Mouse (Mus musculus) intestine, postnatal 0 days (tissue): ENCODE results near the gene Mrpl16. TPM values are rescaled to one million over a fixed set of nuclear protein-coding genes. Genes with fewer than 3 reads are reported as not detected.

Experiments
- ATAC-seq: fragments of 200-750 bp; cut with Nextera tagmentation; 2 replicates; pipeline ENCODE4 v1.8.0; 2017; ENCODE audit warnings: mild to moderate bottlenecking, moderate TSS enrichment, moderate library complexity
- H3K27ac ChIP-seq: fragments of 300-500 bp; sonication (generic); 2 replicates; pipeline ENCODE4 v1.5.1; 2014; ENCODE audit warnings: mild to moderate bottlenecking, low read depth, low read length, moderate library complexity
- H3K27me3 ChIP-seq: fragments of 300-500 bp; sonication (generic); replicated peaks from 2 replicates; pipeline ENCODE4 v1.6.1; 2014; ENCODE audit warnings: low read length, mixed read lengths; ENCODE audit not compliant: control insufficient read depth, insufficient read depth
- H3K36me3 ChIP-seq: fragments of 300-500 bp; sonication (generic); 2 replicates; pipeline ENCODE4 v1.6.1; 2014; ENCODE audit warnings: mild to moderate bottlenecking, moderate library complexity; ENCODE audit not compliant: control insufficient read depth, insufficient read depth
- H3K4me1 ChIP-seq: fragments of 300-500 bp; sonication (generic); replicated peaks from 2 replicates; pipeline ENCODE4 v1.6.1; 2014; ENCODE audit warnings: antibody characterized with exemption, low read length, mixed read lengths; ENCODE audit not compliant: control insufficient read depth, insufficient read depth
- H3K4me2 ChIP-seq: fragments of 300-500 bp; sonication (generic); replicated peaks from 2 replicates; pipeline ENCODE4 v1.6.1; 2014; ENCODE audit warnings: low read depth, mild to moderate bottlenecking, moderate library complexity
- H3K4me3 ChIP-seq: fragments of 300-500 bp; sonication (generic); 2 replicates; pipeline ENCODE4 v1.5.1; 2014; ENCODE audit warnings: low read depth, low read length
- H3K9ac ChIP-seq: fragments of 300-500 bp; sonication (generic); 2 replicates; pipeline ENCODE4 v1.6.1; 2014; ENCODE audit warnings: mild to moderate bottlenecking, low read depth, low read length
- H3K9me3 ChIP-seq: fragments of 300-500 bp; sonication (generic); 2 replicates; pipeline ENCODE4 v1.6.1; 2016; ENCODE audit warnings: mixed run types; ENCODE audit not compliant: control insufficient read depth
- CTCF ChIP-seq: sonication (generic); IDR thresholded peaks from 2 replicates; pipeline ENCODE4 v1.5.1; 2016; ENCODE audit warnings: low read depth, mild to moderate bottlenecking, control low read depth, antibody characterized with exemption, moderate library complexity
- WGBS: fragments of 180-500 bp; shearing (Covaris S2); extraction: QIAGEN DNeasy Blood & Tissue Kit; methylation state at CpG from one replicate; pipeline ENCODE4 v1.1.7; 2014; 5-methylcytosine and 5-hydroxymethylcytosine counted together
- polyA plus RNA-seq: library from polyadenylated mRNA; unstranded; fragments of >200 nt; fragmentation: Nextera tagmentation; extraction: Ambion mirVana; gene quantifications from 2 replicates; pipeline ENCODE4 v1.2.1, GENCODE M21; 2015

Gene Mrpl16
- polyA plus RNA-seq, 1 experiment from 2014 or later = 54.0 TPM

GRCm38 (mm10) chr19:11810003-11810758 is 40.0 kb downstream of the Mrpl16 start:
- Histone ChIP-seq H3K4me1 (no peaks in the 10 kb centered on the region; the same call in 1 of the 2 replicates), H3K27ac (no peak overlapping the region), H3K9me3 (no peaks in the 10 kb centered on the region), H3K36me3 (no peaks in the 10 kb centered on the region; the same call in 1 of the 2 replicates), H3K4me3 (no peak overlapping the region), H3K9ac (no peak overlapping the region), H3K4me2 (no peak overlapping the region), H3K27me3 (no peaks in the 10 kb centered on the region)
- TF ChIP-seq CTCF = no peak
- no peak for ATAC-seq
- 49% methylated on average over 5 of the region's 5 CpGs for WGBS

- no peak for ATAC-seq
- H3K27ac ChIP-seq = no peak overlapping the region
- WGBS = 54% methylated on average over 1 of the region's 1 CpGs
Measured at GRCm38 (mm10) chr19:11810856-11811255, 40.7 kb downstream of the Mrpl16 start.

GRCm38 (mm10) chr19:11811688-11812365 is 41.6 kb downstream of the Mrpl16 start:
- H3K27me3 ChIP-seq = no peaks in the 10 kb centered on the region
- no peak overlapping the region for H3K27ac ChIP-seq
- H3K9ac ChIP-seq = no peak overlapping the region
- H3K4me1 ChIP-seq = no peaks in the 10 kb centered on the region; the same call in 1 of the 2 replicates
- no peak for TF ChIP-seq CTCF
- no peak overlapping the region for H3K4me3 ChIP-seq
- H3K36me3 ChIP-seq = no peaks in the 10 kb centered on the region; the same call in 1 of the 2 replicates
- no peak overlapping the region for H3K4me2 ChIP-seq
- 45% methylated on average over 5 of the region's 5 CpGs for WGBS
- 0 out of 2 replicates have a peak, but pooled peaks have one; percentile 20 for ATAC-seq
- no peaks in the 10 kb centered on the region for H3K9me3 ChIP-seq

More at GRCm38 (mm10) chr19:11810856-11811255, 40.7 kb downstream of the Mrpl16 start:
- Histone ChIP-seq H3K9ac (no peak overlapping the region), H3K4me2 (no peak overlapping the region), H3K4me3 (no peak overlapping the region), H3K36me3 (no peaks in the 10 kb centered on the region; the same call in 1 of the 2 replicates), H3K9me3 (no peaks in the 10 kb centered on the region), H3K27me3 (no peaks in the 10 kb centered on the region), H3K4me1 (no peaks in the 10 kb centered on the region; the same call in 1 of the 2 replicates)
- TF ChIP-seq CTCF = no peak

DNA sequence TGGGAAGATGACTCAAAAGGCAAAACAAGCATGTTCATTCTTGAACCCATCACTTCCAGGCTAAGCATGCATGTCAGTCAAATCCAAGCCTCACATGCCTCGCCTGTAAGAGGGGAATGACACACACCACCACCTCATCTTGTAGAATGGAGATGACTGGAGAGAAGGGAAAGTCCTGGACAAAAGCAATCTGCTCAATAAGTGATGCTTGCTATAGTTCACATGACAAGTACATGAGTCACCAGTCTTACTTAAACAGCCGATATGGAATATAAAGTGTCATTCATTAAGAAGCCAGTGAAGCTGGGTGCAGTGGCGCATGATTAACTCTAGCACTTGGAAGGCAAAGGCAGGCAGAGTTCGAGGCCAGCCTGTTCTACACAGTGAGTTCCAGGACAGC is 42.9 kb downstream of the Mrpl16 start:
- TF ChIP-seq CTCF = no peak
- no peak overlapping the region for H3K9ac ChIP-seq
- H3K27me3 ChIP-seq = no peaks in the 10 kb centered on the region
- no peak overlapping the region for H3K4me2 ChIP-seq
- WGBS = 48% methylated on average over 4 of the region's 4 CpGs
- ATAC-seq = peak; percentile 31
- no peaks in the 10 kb centered on the region for H3K9me3 ChIP-seq
- H3K36me3 ChIP-seq = no peaks in the 10 kb centered on the region; the same call in 1 of the 2 replicates
- peak overlapping the region; percentile 60; the same call in 1 of the 2 replicates for H3K27ac ChIP-seq
- H3K4me1 ChIP-seq = no peaks in the 10 kb centered on the region; the same call in 1 of the 2 replicates
- no peak overlapping the region for H3K4me3 ChIP-seq

DNA sequence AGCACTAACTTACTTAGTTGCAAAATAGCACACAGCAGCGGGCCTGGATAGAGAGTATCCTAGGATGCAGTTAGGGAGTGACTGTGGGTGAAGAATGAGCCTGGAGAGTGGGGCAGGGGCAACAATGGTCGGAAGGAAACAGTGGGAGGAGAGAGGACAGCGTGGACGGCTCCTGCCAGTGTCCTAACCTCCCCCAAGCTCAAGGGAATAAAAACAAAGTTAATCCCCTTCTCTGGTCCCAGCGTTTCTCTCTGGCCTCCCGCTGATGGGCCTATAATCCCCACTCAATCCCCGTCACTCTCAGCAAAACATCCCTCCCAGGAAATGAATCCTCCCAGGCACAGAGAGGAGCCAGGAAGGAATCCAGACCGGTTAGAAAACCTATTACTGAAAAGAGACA is 43.5 kb downstream of the Mrpl16 start:
- Histone ChIP-seq H3K4me2 (no peak overlapping the region), H3K9me3 (no peaks in the 10 kb centered on the region), H3K27ac (peak overlapping the region; percentile 60), H3K36me3 (no peaks in the 10 kb centered on the region; the same call in 1 of the 2 replicates), H3K9ac (no peak overlapping the region), H3K4me3 (no peak overlapping the region), H3K4me1 (no peaks in the 10 kb centered on the region; the same call in 1 of the 2 replicates), H3K27me3 (no peaks in the 10 kb centered on the region)
- ATAC-seq = no peak
- 43% methylated on average over 8 of the region's 8 CpGs for WGBS
- TF ChIP-seq CTCF = no peak

GRCm38 (mm10) chr19:11814742-11815333 is 44.6 kb downstream of the Mrpl16 start:
- Histone ChIP-seq H3K9me3 (no peaks in the 10 kb centered on the region), H3K9ac (no peak overlapping the region), H3K27me3 (no peaks in the 10 kb centered on the region), H3K27ac (peak overlapping the region; percentile 99), H3K4me3 (no peak overlapping the region), H3K36me3 (no peaks in the 10 kb centered on the region; the same call in 1 of the 2 replicates), H3K4me2 (no peak overlapping the region), H3K4me1 (peaks cover 3% of the 10 kb centered on the region; the same call in 1 of the 2 replicates)
- no peak for TF ChIP-seq CTCF
- ATAC-seq = peak; percentile 60
- 56% methylated on average over 6 of the region's 6 CpGs for WGBS
